Mouse (Mus musculus) heart, embryonic 13.5 days (tissue): ENCODE results near the gene Bdkrb1. TPM values are rescaled to one million over a fixed set of nuclear protein-coding genes. Genes with fewer than 3 reads are reported as not detected.

Experiments used
- ATAC-seq: fragments of 200-750 bp; cut with Nextera tagmentation; 2 replicates; pipeline ENCODE4 v1.8.0; 2017; ENCODE audit warnings: moderate TSS enrichment; ENCODE audit not compliant: insufficient number of reproducible peaks, low FRiP score, low TSS enrichment; ENCODE audit errors: extremely low read depth
- H3K27ac ChIP-seq: fragments of 300-500 bp; sonication (generic); replicated peaks from 2 replicates; pipeline ENCODE4 v1.5.1; 2015; ENCODE audit warnings: moderate library complexity, mild to moderate bottlenecking, inconsistent platforms
- H3K27me3 ChIP-seq: fragments of 300-500 bp; sonication (generic); replicated peaks from 2 replicates; pipeline ENCODE4 v1.6.1; 2015; ENCODE audit warnings: mild to moderate bottlenecking, inconsistent platforms
- H3K36me3 ChIP-seq: fragments of 300-500 bp; sonication (generic); 2 replicates; pipeline ENCODE4 v1.6.1; 2015; ENCODE audit warnings: mild to moderate bottlenecking, inconsistent platforms
- H3K4me1 ChIP-seq: fragments of 300-500 bp; sonication (generic); 2 replicates; pipeline ENCODE4 v1.6.1; 2015; ENCODE audit warnings: inconsistent platforms
- H3K4me2 ChIP-seq: fragments of 300-500 bp; sonication (generic); 2 replicates; pipeline ENCODE4 v1.6.1; 2015; ENCODE audit warnings: inconsistent platforms, mild to moderate bottlenecking, moderate library complexity
- H3K4me3 ChIP-seq: fragments of 300-500 bp; sonication (generic); 2 replicates; pipeline ENCODE4 v1.5.1; 2015; ENCODE audit warnings: moderate library complexity, mild to moderate bottlenecking, inconsistent platforms
- H3K9ac ChIP-seq: fragments of 300-500 bp; sonication (generic); 2 replicates; pipeline ENCODE4 v1.6.1; 2015; ENCODE audit warnings: inconsistent platforms, mild to moderate bottlenecking, moderate library complexity
- H3K9me3 ChIP-seq: fragments of 300-500 bp; sonication (generic); 2 replicates; pipeline ENCODE4 v1.6.1; 2016; ENCODE audit warnings: inconsistent platforms
- WGBS: fragments of 180-500 bp; shearing (Covaris S2); methylation state at CpG from one replicate; pipeline ENCODE4 v1.1.7; 2015; ENCODE audit warnings: mixed read lengths; 5-methylcytosine and 5-hydroxymethylcytosine counted together
- polyA plus RNA-seq: library from polyadenylated mRNA; unstranded; fragments of >200 nt; fragmentation: Nextera tagmentation; extraction: Ambion mirVana; gene quantifications from 2 replicates; pipeline ENCODE4 v1.2.1, GENCODE M21; 2015

Gene Bdkrb1
- polyA plus RNA-seq, 1 experiment from 2014 or later: not detected

GRCm38 (mm10) chr12:105636551-105636950 is 33.7 kb downstream of the Bdkrb1 start:
- H3K4me3 ChIP-seq: no peak overlapping the region
- no peak overlapping the region for H3K27ac ChIP-seq
- whole genome bisulfite sequencing: 90% methylated on average over 9 of the region's 9 CpGs
- no peaks in the 10 kb centered on the region for H3K27me3 ChIP-seq
- H3K9me3 ChIP-seq: no peaks in the 10 kb centered on the region
- H3K4me2 ChIP-seq: no peak overlapping the region
- no peak for ATAC-seq
- peaks cover 96% of the 10 kb centered on the region for H3K36me3 ChIP-seq
- H3K9ac ChIP-seq: no peak overlapping the region
- peaks cover 3% of the 10 kb centered on the region; the same call in 1 of the 2 replicates for H3K4me1 ChIP-seq

GRCm38 (mm10) chr12:105637554-105637953 is 34.7 kb downstream of the Bdkrb1 start:
- Histone ChIP-seq H3K9me3 (no peaks in the 10 kb centered on the region), H3K4me2 (no peak overlapping the region), H3K27ac (no peak overlapping the region), H3K36me3 (peaks cover 99% of the 10 kb centered on the region), H3K9ac (no peak overlapping the region), H3K4me3 (no peak overlapping the region), H3K27me3 (no peaks in the 10 kb centered on the region), H3K4me1 (peaks cover 1% of the 10 kb centered on the region; the same call in 1 of the 2 replicates)
- no peak for ATAC-seq
- 76% methylated on average over 4 of the region's 4 CpGs for WGBS

DNA sequence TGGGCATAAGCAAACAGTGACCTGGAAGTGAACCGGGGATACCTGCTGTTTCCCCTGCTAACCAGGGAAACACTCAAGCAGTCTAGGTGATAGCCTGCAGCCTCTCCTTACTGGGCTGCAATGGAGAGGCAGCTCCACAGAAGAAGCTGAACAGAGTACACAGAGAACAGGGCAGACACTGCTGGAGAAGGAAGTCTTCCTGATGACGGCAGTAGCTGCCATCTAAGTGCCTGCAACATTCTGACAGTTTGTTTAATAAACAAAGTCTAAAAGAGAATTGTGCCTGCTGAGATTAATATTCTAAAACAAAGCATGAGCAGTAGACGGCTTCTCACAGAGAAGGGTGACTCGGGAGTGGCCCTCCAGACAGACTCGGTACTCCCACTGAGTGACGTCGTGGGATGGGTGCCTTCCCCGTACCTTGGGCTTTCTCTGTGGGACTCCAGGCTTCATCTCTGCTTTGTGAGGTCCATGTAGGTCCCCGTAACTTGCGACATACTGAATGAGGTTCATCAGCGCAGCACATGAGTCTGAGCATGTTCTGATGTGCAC is 40.0 kb downstream of the Bdkrb1 start:
- Histone ChIP-seq H3K27ac (no peak overlapping the region), H3K4me2 (no peak overlapping the region), H3K9ac (no peak overlapping the region), H3K36me3 (peaks cover 99% of the 10 kb centered on the region), H3K9me3 (no peaks in the 10 kb centered on the region), H3K4me1 (no peaks in the 10 kb centered on the region), H3K4me3 (no peak overlapping the region), H3K27me3 (no peaks in the 10 kb centered on the region)
- ATAC-seq: no peak
- 84% methylated on average over 11 of the region's 11 CpGs for WGBS

Other genes starting within 250 kb of the Bdkrb1 start
- gene D430019H16Rik, start 149.2 kb upstream of the Bdkrb1 start, polyA plus RNA-seq: 0.48 and 0.72 TPM in 2 replicates
- 0.91 and 1.1 TPM in 2 replicates for gene Bdkrb2, start 39.9 kb upstream of the Bdkrb1 start, polyA plus RNA-seq
- gene Gskip, start 81.7 kb downstream of the Bdkrb1 start, polyA plus RNA-seq: 20.2 and 22.9 TPM in 2 replicates
- gene Atg2b, start 82.1 kb downstream of the Bdkrb1 start, polyA plus RNA-seq: 6.8 and 7.5 TPM in 2 replicates
- gene Ak7, start 102.9 kb downstream of the Bdkrb1 start, polyA plus RNA-seq: 0.13 TPM in 2 replicates
- 134 and 146 TPM in 2 replicates for gene Papola, start 181.6 kb downstream of the Bdkrb1 start, polyA plus RNA-seq